Mouse (Mus musculus): ENCODE measurements around the gene Csrp1. TPM values are rescaled to one million over a fixed set of nuclear protein-coding genes. Genes with fewer than 3 reads are reported as not detected.

Gene Csrp1
- polyA plus RNA-seq, 1 experiment from 2014 or later, result 178 TPM

- DNase-seq (ENCODE audit: low spot score), result no peak
Observed at GRCm38 (mm10) chr1:135770237-135770636, 50.4 kb downstream of the Csrp1 start.

GRCm38 (mm10) chr1:135770896-135771572 is 51.2 kb downstream of the Csrp1 start:
- no peak for DNase-seq (ENCODE audit: low spot score)

GRCm38 (mm10) chr1:135771573-135771970 is 51.7 kb downstream of the Csrp1 start:
- no peak for DNase-seq (ENCODE audit: low spot score)

- no peak for DNase-seq (ENCODE audit: low spot score)
Observed at GRCm38 (mm10) chr1:135776596-135776995, 56.7 kb downstream of the Csrp1 start.

- DNase-seq (ENCODE audit: low spot score), result no peak
Observed at GRCm38 (mm10) chr1:135777046-135777445, 57.2 kb downstream of the Csrp1 start.

- peak; percentile 72 for DNase-seq (ENCODE audit: low spot score)
Observed at GRCm38 (mm10) chr1:135778780-135779535, 59.1 kb downstream of the Csrp1 start, which contains the start of gene Tnni1. Tnni1 (plus strand) TSS chr1:135779434.

GRCm38 (mm10) chr1:135780649-135781048 is 60.8 kb downstream of the Csrp1 start:
- no peak for DNase-seq (ENCODE audit: low spot score)

- peak; percentile 53 for DNase-seq (ENCODE audit: low spot score)
Observed at GRCm38 (mm10) chr1:135781220-135781619, 61.4 kb downstream of the Csrp1 start.

GRCm38 (mm10) chr1:135782816-135783215 is 63.0 kb downstream of the Csrp1 start:
- DNase-seq (ENCODE audit: low spot score), result no peak

- peak; percentile 79 for DNase-seq (ENCODE audit: low spot score)
Observed at GRCm38 (mm10) chr1:135787799-135788198, 67.9 kb downstream of the Csrp1 start.

- DNase-seq (ENCODE audit: low spot score), result no peak
Observed at GRCm38 (mm10) chr1:135788708-135789107, 68.8 kb downstream of the Csrp1 start.

GRCm38 (mm10) chr1:135789815-135790214 is 70.0 kb downstream of the Csrp1 start:
- peak; percentile 79 for DNase-seq (ENCODE audit: low spot score)

- DNase-seq (ENCODE audit: low spot score), result no peak
Observed at GRCm38 (mm10) chr1:135792143-135792939, 72.5 kb downstream of the Csrp1 start.

GRCm38 (mm10) chr1:135793370-135794215 is 73.7 kb downstream of the Csrp1 start:
- no peak for DNase-seq (ENCODE audit: low spot score)

- DNase-seq (ENCODE audit: low spot score), result no peak
Observed at GRCm38 (mm10) chr1:135794216-135795134, 74.6 kb downstream of the Csrp1 start.

GRCm38 (mm10) chr1:135798492-135798891 is 78.6 kb downstream of the Csrp1 start:
- DNase-seq (ENCODE audit: low spot score), result no peak

- DNase-seq (ENCODE audit: low spot score), result no peak
Observed at GRCm38 (mm10) chr1:135799109-135799627, 79.3 kb downstream of the Csrp1 start.

GRCm38 (mm10) chr1:135800192-135800950 is 80.5 kb downstream of the Csrp1 start:
- no peak for DNase-seq (ENCODE audit: low spot score)
